Mouse (Mus musculus): ENCODE results near the gene Olfr469. TPM values are rescaled to one million over a fixed set of nuclear protein-coding genes. Genes with fewer than 3 reads are reported as not detected.

Olfr469 gene
- polyA plus RNA-seq, 1 experiment: not detected

Other genes with a start within 250 kb of the Olfr469 start
- 1.7 TPM in 2 replicates for gene Ppfibp2, start 230.3 kb downstream of the Olfr469 start, polyA plus RNA-seq (2012; ENCODE audit: insufficient read depth, insufficient read length, missing spikeins)
- gene 5330417H12Rik, start 200.4 kb downstream of the Olfr469 start, polyA plus RNA-seq (2012; ENCODE audit: insufficient read depth, insufficient read length, missing spikeins): not detected in 2 replicates
- not detected in 2 replicates for gene Cyb5r2, start 67.5 kb downstream of the Olfr469 start, polyA plus RNA-seq (2012; ENCODE audit: insufficient read depth, insufficient read length, missing spikeins)
- gene Ovch2, start 24.3 kb downstream of the Olfr469 start, polyA plus RNA-seq (2012; ENCODE audit: insufficient read depth, insufficient read length, missing spikeins): not detected in 2 replicates
- gene Olfr467, start 13.3 kb downstream of the Olfr469 start, polyA plus RNA-seq (2012; ENCODE audit: insufficient read depth, insufficient read length, missing spikeins): not detected in 2 replicates
- gene Olfr470, start 21.9 kb upstream of the Olfr469 start, polyA plus RNA-seq (2012; ENCODE audit: insufficient read depth, insufficient read length, missing spikeins): not detected in 2 replicates
- not detected in 2 replicates for gene Olfr472, start 72.4 kb upstream of the Olfr469 start, polyA plus RNA-seq (2012; ENCODE audit: insufficient read depth, insufficient read length, missing spikeins)
- not detected in 2 replicates for gene Olfr473, start 104.9 kb upstream of the Olfr469 start, polyA plus RNA-seq (2012; ENCODE audit: insufficient read depth, insufficient read length, missing spikeins)
- not detected in 2 replicates for gene Olfr474, start 129.1 kb upstream of the Olfr469 start, polyA plus RNA-seq (2012; ENCODE audit: insufficient read depth, insufficient read length, missing spikeins)
- not detected in 2 replicates for gene Olfr476, start 139.3 kb upstream of the Olfr469 start, polyA plus RNA-seq (2012; ENCODE audit: insufficient read depth, insufficient read length, missing spikeins)
- gene Olfr477, start 161.2 kb upstream of the Olfr469 start, polyA plus RNA-seq (2012; ENCODE audit: insufficient read depth, insufficient read length, missing spikeins): not detected in 2 replicates
- gene Olfr478, start 208.4 kb upstream of the Olfr469 start, polyA plus RNA-seq (2012; ENCODE audit: insufficient read depth, insufficient read length, missing spikeins): not detected in 2 replicates
- not detected in 2 replicates for gene Olfr479, start 225.2 kb upstream of the Olfr469 start, polyA plus RNA-seq (2012; ENCODE audit: insufficient read depth, insufficient read length, missing spikeins)
- not detected in 2 replicates for gene Olfr480, start 241.8 kb upstream of the Olfr469 start, polyA plus RNA-seq (2012; ENCODE audit: insufficient read depth, insufficient read length, missing spikeins)

Measured in brown adipose tissue, adult 24 weeks (tissue).